16 mouse cellular contexts compared by ENCODE assay signal in genomic region chr2:34622518-34622917, GRCm38 (mm10).
A peak's percentile ranks its signal among the peaks of the same experiment; 100 is the strongest.
DNase-seq lines count a peak whose midpoint lies in the region; ATAC-seq and TF ChIP-seq lines count a peak whose summit lies in the region.
"Had no signal": no experiment of that assay in that cellular context is flagged by ENCODE, and none has a peak within 500 bp of the region (broad histone marks: within the 10 kb centered on the region; RNA-seq: fewer than 3 reads in every experiment).

No protein-coding gene starts in this region.

- H3K9ac ChIP-seq in embryonic facial prominence, embryonic 13.5 days, result 0 out of 2 replicates have a peak overlapping the region, but pooled peaks have one; percentile 12
- H3K9ac ChIP-seq in hindbrain, embryonic 13.5 days, result no peak overlapping the region
- H3K9ac ChIP-seq: forebrain, embryonic 15.5 days; lung, embryonic 15.5 days had no signal

- 89% methylated on average over 11 of the region's 11 CpGs for WGBS in embryonic facial prominence, embryonic 13.5 days
- 91% methylated on average over 11 of the region's 11 CpGs for WGBS in embryonic facial prominence, embryonic 10.5 days
- 22% methylated on average over 11 of the region's 11 CpGs for WGBS in cerebellum, adult 2 months
- 75% methylated on average over 11 of the region's 11 CpGs for WGBS in hindbrain, embryonic 13.5 days

- no peak for TF ChIP-seq POLR2A in cerebellum, adult 2 months (IDR thresholded peaks at IDR 0.05; ENCODE audit: borderline replicate concordance, insufficient read depth, low read length)

- H3K4me2 ChIP-seq in embryonic facial prominence, embryonic 13.5 days, result no peak overlapping the region
- H3K4me2 ChIP-seq in hindbrain, embryonic 13.5 days, result no peak overlapping the region
- H3K4me2 ChIP-seq: forebrain, embryonic 15.5 days; lung, embryonic 15.5 days; midbrain, embryonic 11.5 days had no signal

- no peaks in the 10 kb centered on the region for H3K27me3 ChIP-seq in embryonic facial prominence, embryonic 13.5 days
- H3K27me3 ChIP-seq in embryonic facial prominence, embryonic 10.5 days (replicated peaks; ENCODE audit: low read depth, poor library complexity, severe bottlenecking), result no peaks in the 10 kb centered on the region
- H3K27me3 ChIP-seq in cerebellum, adult 2 months (ENCODE audit: control insufficient read depth, insufficient read depth, low read length), result no peaks in the 10 kb centered on the region
- no peaks in the 10 kb centered on the region for H3K27me3 ChIP-seq in hindbrain, embryonic 13.5 days
- H3K27me3 ChIP-seq: forebrain, embryonic 15.5 days; lung, embryonic 15.5 days had no signal

- no peak for ATAC-seq in embryonic facial prominence, embryonic 13.5 days (ENCODE audit: insufficient number of reproducible peaks, insufficient read depth, low FRiP score, low TSS enrichment, low read depth)
- ATAC-seq in hindbrain, embryonic 13.5 days (ENCODE audit: low FRiP score), result no peak
- ATAC-seq: activated CD4-positive, CD25-positive, alpha-beta regulatory T cell, adult 4 months; forebrain, embryonic 15.5 days; intestine, postnatal 0 days had no signal

- H3K4me3 ChIP-seq in embryonic facial prominence, embryonic 13.5 days, result no peak overlapping the region
- no peak overlapping the region for H3K4me3 ChIP-seq in embryonic facial prominence, embryonic 10.5 days
- no peak overlapping the region for H3K4me3 ChIP-seq in cerebellum, adult 2 months (replicated peaks; ENCODE audit: insufficient read depth, low read depth, low read length)
- no peak overlapping the region for H3K4me3 ChIP-seq in hindbrain, embryonic 13.5 days
- H3K4me3 ChIP-seq: forebrain, embryonic 15.5 days; lung, embryonic 15.5 days had no signal

- no peaks in the 10 kb centered on the region for H3K9me3 ChIP-seq in embryonic facial prominence, embryonic 13.5 days
- H3K9me3 ChIP-seq in embryonic facial prominence, embryonic 10.5 days, result no peaks in the 10 kb centered on the region
- no peaks in the 10 kb centered on the region for H3K9me3 ChIP-seq in hindbrain, embryonic 13.5 days
- H3K9me3 ChIP-seq: forebrain, embryonic 15.5 days; lung, embryonic 15.5 days had no signal

- no peak for TF ChIP-seq CTCF in cerebellum, adult 2 months (IDR thresholded peaks at IDR 0.05; ENCODE audit: borderline replicate concordance, insufficient read depth, low read depth, low read length)

- no peak for DNase-seq in embryonic facial prominence, embryonic 10.5 days (ENCODE audit: low spot score)
- peak; percentile 51 for DNase-seq in MN1 (ENCODE audit: low spot score)
- peak; percentile 40 to 58 for DNase-seq in cerebellum, adult 2 months
- DNase-seq in gastrocnemius, adult 8-10 months (ENCODE audit: low spot score in 2 of 2), result peak; percentile 72 to 81
- no peak for DNase-seq in layer of hippocampus, adult 8-10 months (ENCODE audit: low spot score in 2 of 2)
- no peak for DNase-seq in natural killer cell, adult 2 months (ENCODE audit: low spot score in 2 of 2)
- DNase-seq: heart, adult 11 months; heart, postnatal 10 days; right cerebral cortex, adult 18-20 months had no signal

- peaks cover 12% of the 10 kb centered on the region for H3K4me1 ChIP-seq in embryonic facial prominence, embryonic 13.5 days
- peaks cover 25% of the 10 kb centered on the region for H3K4me1 ChIP-seq in embryonic facial prominence, embryonic 10.5 days
- H3K4me1 ChIP-seq in cerebellum, adult 2 months (ENCODE audit: control insufficient read depth, insufficient read depth, low read length), result peaks cover 18% of the 10 kb centered on the region
- peaks cover 41% of the 10 kb centered on the region for H3K4me1 ChIP-seq in hindbrain, embryonic 13.5 days (replicated peaks)
- H3K4me1 ChIP-seq: forebrain, embryonic 15.5 days had no signal

- peaks cover 43% of the 10 kb centered on the region for H3K36me3 ChIP-seq in embryonic facial prominence, embryonic 13.5 days
- H3K36me3 ChIP-seq in embryonic facial prominence, embryonic 10.5 days (replicated peaks), result peaks cover 34% of the 10 kb centered on the region
- H3K36me3 ChIP-seq in hindbrain, embryonic 13.5 days, result peaks cover 19% of the 10 kb centered on the region
- H3K36me3 ChIP-seq: lung, embryonic 15.5 days had no signal

- no peak overlapping the region for H3K27ac ChIP-seq in embryonic facial prominence, embryonic 13.5 days
- H3K27ac ChIP-seq in embryonic facial prominence, embryonic 10.5 days (replicated peaks), result no peak overlapping the region
- no peak overlapping the region for H3K27ac ChIP-seq in cerebellum, adult 2 months (ENCODE audit: insufficient read depth, low read length)
- no peak overlapping the region for H3K27ac ChIP-seq in hindbrain, embryonic 13.5 days
- H3K27ac ChIP-seq: forebrain, embryonic 15.5 days; lung, embryonic 15.5 days had no signal

Comparison
In these comparisons a context has a peak if more than half of its experiments do, and no peak if none do; other contexts are left out.
1. DNase-seq: peak in MN1 (single experiment), cerebellum, adult 2 months (2 of 2) and gastrocnemius, adult 8-10 months (2 of 2); none in embryonic facial prominence, embryonic 10.5 days (single experiment), layer of hippocampus, adult 8-10 months (0 of 2) and natural killer cell, adult 2 months (0 of 2).